Mouse (Mus musculus): ENCODE measurements around the gene Mxi1.

DNA sequence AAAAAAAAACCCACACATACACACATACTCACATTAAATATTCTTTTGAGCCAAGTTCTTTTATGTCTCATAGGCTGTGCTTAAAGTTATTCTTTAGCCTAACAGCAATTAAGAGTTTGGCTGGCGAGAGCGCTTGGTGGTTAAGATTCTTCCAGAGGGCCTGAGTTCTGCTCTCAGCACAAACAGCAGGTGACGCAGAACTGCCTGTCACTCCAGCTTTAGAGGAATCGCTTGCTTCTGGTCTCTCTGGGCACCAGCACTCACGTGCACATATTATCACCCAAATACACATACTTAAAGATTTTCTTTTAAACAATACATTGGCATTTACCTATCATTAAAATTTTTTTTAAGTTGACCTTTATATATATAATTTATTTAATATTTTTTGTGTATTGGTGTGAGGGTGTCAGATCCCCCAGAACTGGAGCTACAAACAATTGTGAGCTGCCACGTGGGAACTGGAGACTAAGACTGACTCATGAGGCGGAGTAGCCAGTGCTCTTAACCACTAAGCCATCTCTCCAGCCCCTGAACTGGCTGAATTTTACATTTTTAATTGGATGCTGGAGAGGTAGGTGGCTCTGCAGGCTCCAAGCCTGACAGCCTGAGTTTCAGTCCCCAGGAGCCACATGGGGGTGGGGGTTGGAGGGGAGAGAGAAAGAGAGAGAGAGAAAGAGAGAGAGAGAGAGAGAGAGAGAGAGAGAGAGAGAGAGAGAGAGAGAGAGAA is 44.1 kb downstream of the Mxi1 start:
- no peak for TF ChIP-seq CTCF (IDR thresholded peaks at IDR 0.05)
- no peak for TF ChIP-seq EP300 (IDR thresholded peaks at IDR 0.05)

All from lung, postnatal 0 days (tissue).